Mouse (Mus musculus) layer of hippocampus, postnatal 36 days (tissue): ENCODE measurements around the gene Rhox11. TPM values are rescaled to one million over a fixed set of nuclear protein-coding genes. Genes with fewer than 3 reads are reported as not detected.
"Not testable (repeated sequence)": the region's sequence is repeated elsewhere in the genome, so short reads cannot be mapped to it uniquely, and the experiment has no call there.

Experiments used
- DNase-seq, 2 experiments: peaks; one replicate each; pipeline ENCODE4 v3.0.0; 2022
- total RNA-seq, 2 experiments: library from RNA; stranded (reverse); gene quantifications; 2 replicates each; pipeline ENCODE4 v1.2.3; 2021

Rhox11 gene
- total RNA-seq = not detected

- DNase-seq = no peak
Observed at GRCm38 (mm10) chrX:38085041-38085440, at the start of gene Rhox11. TSS of gene Rhox11 (minus strand) at chrX:38085141.

GRCm38 (mm10) chrX:38121478-38121877, 36.5 kb upstream of the Rhox11 start:
- no peak for DNase-seq

- DNase-seq = no peak
Observed at GRCm38 (mm10) chrX:38120982-38121381, 36.0 kb upstream of the Rhox11 start, which contains the start of gene Rhox13. TSS of gene Rhox13 (plus strand) at chrX:38121219.

- DNase-seq = no peak
Observed at GRCm38 (mm10) chrX:38110807-38111206, 25.9 kb upstream of the Rhox11 start, which contains the start of gene Rhox12. TSS of gene Rhox12 (minus strand) at chrX:38110907.

GRCm38 (mm10) chrX:38084226-38084625, 715 bp downstream of the Rhox11 start:
- DNase-seq = peak; percentile 3 to 16

- no peak for DNase-seq
Observed at GRCm38 (mm10) chrX:38066175-38066574, 18.8 kb downstream of the Rhox11 start, which contains the start of gene Rhox10. TSS of gene Rhox10 (plus strand) at chrX:38066475.

- DNase-seq = no peak
Observed at GRCm38 (mm10) chrX:38061544-38061943, 23.4 kb downstream of the Rhox11 start.

- DNase-seq = not testable (repeated sequence)
Observed at GRCm38 (mm10) chrX:38043014-38043413, 41.9 kb downstream of the Rhox11 start, which contains the start of gene Btg1-ps2. TSS of gene Btg1-ps2 (minus strand) at chrX:38043114.

- DNase-seq = no peak
Observed at GRCm38 (mm10) chrX:38039666-38040065, 45.3 kb downstream of the Rhox11 start.

GRCm38 (mm10) chrX:38033841-38034240, 51.1 kb downstream of the Rhox11 start:
- no peak for DNase-seq

Other genes with a start within 250 kb of the Rhox11 start
- not detected for gene Rhox8, start 206.2 kb downstream of the Rhox11 start, total RNA-seq
- not detected for gene Rhox7b, start 187.9 kb downstream of the Rhox11 start, total RNA-seq
- gene Rhox9, start 183.4 kb downstream of the Rhox11 start, total RNA-seq = not detected
- not detected for gene Btg1-ps1, start 66.3 kb downstream of the Rhox11 start, total RNA-seq
- gene Btg1-ps2, start 42.0 kb downstream of the Rhox11 start, total RNA-seq = not detected
- not detected for gene Rhox10, start 18.7 kb downstream of the Rhox11 start, total RNA-seq
- gene Rhox12, start 25.8 kb upstream of the Rhox11 start, total RNA-seq = not detected
- gene Rhox13, start 36.1 kb upstream of the Rhox11 start, total RNA-seq = not detected
- gene Zbtb33, start 104.7 kb upstream of the Rhox11 start, total RNA-seq = 10 to 100 TPM; 24.0 to 25.8 TPM
- gene Tmem255a, start 167.3 kb upstream of the Rhox11 start, total RNA-seq = 10 to 100 TPM; 20.0 to 24.1 TPM
- gene Atp1b4, start 231.0 kb upstream of the Rhox11 start, total RNA-seq = not detected